Mouse (Mus musculus): ENCODE results near the gene Cdh13. TPM values are rescaled to one million over a fixed set of nuclear protein-coding genes. Genes with fewer than 3 reads are reported as not detected.

Cdh13 gene
- total RNA-seq, 4 experiments from 2014 or later, result 81.0 to 97.1 (median 86.4) TPM

DNA sequence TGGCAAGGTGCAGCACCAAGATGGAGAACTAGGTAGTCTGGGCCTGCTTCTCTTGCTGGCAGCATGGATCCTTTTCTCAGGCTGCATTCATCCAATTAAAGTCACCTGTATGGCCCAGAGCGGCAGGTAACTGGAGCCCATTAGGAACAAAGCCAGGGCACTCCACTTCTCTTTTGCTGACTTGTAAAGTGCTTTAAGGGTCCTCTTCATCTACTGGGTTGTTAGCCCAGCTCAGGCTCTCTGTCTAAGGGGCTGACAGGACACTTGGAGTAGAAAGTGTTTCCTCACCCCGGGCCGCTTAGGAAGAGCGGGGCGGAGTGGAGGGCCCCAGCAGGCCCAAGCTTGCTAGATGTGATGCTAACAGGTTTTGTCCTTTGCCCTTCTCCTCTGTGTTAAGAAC is 12.9 kb downstream of the Cdh13 start:
- no peak for DNase-seq (ENCODE audit: low spot score in 2 of 2)

DNA sequence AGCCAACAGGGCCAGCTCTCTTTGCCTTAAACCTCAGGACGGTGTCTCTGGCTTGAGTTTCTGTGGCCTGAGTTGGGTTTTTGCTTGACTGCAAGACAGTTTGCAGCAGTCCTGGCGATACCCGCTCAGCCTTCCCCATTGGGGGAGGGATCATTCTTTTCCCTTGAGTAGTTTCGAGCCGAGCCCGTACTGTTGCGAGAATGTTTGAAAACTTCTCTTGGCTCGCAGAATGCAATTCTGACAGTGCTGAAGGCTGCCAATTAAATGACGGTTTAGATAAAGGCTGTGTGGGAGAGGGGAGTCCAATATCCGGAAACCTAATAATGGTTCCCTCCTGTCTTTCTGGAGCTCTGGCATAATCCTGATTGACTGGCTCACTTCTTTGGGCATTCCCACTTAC is 23.4 kb downstream of the Cdh13 start:
- no peak for DNase-seq (ENCODE audit: low spot score in 2 of 2)

DNA sequence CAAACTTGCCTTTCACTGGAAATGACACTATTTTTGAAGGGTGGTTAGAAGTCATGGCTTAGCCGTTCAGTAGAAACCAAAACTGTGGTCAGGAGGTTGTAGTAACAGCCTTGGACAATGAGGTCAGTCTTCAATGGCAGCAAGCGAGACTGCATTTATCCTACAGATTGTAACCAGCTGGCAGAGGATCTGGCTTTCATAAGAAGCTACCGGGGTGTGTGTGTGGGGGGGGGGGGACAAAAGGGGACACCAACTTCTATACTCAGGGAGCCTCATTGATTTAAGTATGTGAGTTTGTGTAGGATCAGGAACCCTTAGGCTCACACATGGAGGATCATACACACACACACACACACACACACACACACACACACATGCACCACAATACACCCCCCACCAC is 25.6 kb downstream of the Cdh13 start:
- DNase-seq (ENCODE audit: low spot score in 2 of 2), result no peak

DNA sequence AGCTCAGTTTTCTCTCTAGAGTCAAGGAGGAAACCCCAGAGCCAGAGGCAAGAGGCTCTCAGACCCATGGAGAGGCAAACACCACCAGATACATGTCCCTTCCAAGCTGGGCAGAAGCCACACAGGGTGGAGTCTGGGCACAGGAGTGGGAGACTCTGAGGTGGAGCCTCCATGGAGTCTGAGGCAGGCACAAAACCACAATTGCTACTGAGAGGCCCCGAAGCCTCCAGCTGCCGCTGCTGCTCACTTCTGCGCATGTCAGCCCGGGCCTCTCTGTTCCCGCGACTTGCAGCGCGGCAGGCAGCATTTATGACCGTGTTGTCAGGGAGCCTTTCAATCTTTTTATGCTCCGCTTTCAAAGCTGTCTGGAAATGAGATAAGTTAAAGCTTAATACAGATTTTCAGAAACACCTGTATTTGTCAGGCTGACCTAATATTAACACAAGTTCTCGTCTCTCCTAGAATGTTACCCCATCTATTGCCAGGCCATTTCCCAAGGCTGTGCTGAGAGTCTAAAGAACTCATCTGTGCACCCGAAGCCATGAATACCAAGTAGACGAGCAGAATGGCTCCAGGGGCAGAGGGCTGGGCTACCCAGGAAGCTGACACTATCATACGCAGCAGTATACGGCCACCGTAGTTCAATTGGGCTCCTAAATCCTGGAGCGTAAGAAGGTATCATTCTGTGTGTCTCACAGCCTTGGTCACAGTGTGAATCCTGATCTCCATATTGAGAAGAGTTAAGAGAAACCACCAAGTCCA is 30.1 kb downstream of the Cdh13 start:
- no peak for DNase-seq (ENCODE audit: low spot score in 2 of 2)

DNA sequence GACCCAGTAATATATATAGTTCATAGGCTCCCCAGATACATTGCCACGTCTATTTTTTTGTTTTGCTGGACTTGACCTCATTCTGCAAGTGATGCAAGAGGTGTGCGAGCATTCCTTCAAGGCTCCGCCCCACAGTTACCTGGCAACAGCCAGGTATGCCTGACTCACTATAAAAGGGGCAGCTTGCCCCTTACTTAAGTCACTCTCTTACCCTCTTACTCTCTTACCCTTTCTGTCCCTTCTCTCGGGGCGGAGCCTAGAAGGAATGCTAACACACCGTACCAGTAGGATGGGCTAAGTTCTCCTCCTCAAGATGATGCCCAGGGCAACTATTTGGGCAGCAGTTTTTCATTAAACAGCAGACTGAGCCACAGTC is 30.6 kb downstream of the Cdh13 start:
- DNase-seq (ENCODE audit: low spot score in 2 of 2), result no peak

DNA sequence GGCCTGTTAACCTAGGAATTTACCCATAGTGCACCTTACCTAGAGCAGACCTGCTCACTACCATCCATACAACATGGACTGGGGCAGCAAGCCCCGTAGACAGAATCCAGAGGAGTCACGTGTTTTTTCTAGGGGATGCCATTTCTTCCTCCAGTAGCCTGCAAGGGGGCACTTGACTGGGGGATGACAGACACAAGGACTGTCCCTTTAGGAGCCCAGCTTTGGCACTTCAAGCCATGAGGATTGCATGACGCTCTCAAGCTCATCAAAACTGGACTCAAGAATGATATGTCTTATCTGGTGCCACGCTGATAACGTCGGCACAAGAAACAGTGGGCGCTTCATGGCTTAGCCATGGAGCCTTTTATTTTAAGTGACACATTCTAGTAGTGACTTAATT is 31.4 kb downstream of the Cdh13 start:
- no peak for DNase-seq (ENCODE audit: low spot score in 2 of 2)

DNA sequence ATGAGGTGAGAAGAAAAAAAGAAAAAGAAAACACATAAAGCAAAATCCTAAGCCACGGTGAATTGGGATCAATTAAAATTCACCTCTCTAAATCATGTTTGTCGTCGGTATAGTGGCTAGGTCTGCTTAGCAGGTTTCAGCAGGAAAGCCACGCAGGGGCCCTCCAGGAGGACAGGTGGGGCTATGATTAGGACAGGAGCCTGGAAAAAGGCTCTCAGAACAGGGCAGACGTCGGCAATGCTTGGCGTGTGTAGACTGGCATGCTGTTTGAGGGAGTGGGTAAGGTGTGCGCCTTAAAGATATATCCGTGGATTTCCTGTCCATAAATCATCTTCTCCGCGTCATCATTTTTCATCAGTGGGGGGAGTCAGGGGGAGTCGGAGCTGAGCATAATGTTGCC is 32.9 kb downstream of the Cdh13 start:
- DNase-seq (ENCODE audit: low spot score in 2 of 2), result no peak

DNA sequence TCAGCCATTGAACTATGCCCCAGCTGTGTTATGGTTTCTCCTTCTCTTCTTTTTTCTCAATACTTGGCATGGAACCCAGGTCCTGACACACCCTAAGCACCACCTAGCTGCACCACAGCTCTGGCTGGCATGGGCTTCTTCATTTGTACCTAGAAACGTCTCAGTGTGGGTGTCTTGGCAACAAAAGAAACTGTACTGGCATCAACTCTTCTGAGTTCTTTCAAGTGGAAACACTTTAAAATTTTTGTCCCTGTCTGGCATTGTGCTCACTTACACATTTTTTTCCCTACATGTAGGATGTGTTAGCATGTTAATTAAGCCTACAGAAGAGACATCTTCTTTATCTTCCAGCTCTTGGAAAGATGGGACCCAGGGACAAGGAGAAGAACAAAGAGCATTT is 37.0 kb downstream of the Cdh13 start:
- peak in 1 of 2 experiments; percentile 46 for DNase-seq (ENCODE audit: low spot score in 2 of 2)

DNA sequence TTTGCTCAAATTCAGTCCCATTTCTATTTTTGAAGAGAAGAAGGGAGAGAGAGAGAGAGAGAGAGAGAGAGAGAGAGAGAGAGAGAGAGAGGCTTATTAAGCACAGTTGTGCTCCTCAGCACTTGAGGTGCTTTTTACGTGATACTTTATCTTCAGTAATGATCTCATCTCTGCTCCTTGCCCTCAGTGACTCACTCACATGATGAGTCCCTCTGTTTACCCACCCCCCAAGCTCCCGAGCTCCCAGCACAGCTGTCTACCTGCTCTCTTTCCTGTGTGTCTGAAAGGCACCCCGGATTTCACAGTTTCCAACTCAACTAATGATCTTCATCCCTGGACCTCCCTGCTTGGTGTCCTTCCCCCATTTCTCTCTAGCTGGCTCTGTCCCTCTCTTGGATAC is 39.9 kb downstream of the Cdh13 start:
- DNase-seq (ENCODE audit: low spot score in 2 of 2), result no peak

DNA sequence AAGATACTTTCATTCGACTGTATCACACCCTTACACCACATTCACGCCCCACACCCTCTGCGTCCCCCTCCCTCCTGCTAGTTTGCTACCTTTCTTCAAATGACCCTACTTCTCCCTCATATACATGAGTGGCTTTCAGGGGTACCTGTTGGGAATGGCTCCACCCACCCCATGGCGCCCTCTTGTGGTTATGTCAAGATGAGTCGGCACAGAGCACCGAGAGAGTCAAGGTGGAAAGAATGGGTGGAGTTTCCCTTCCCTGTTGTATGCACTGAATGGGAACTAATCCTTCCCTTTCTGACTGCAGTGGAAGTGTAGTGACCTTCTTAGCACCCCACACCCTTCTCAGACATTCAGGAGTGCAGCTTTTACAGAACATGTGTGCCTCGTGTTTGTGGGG is 51.4 kb downstream of the Cdh13 start:
- no peak for DNase-seq (ENCODE audit: low spot score in 2 of 2)

DNA sequence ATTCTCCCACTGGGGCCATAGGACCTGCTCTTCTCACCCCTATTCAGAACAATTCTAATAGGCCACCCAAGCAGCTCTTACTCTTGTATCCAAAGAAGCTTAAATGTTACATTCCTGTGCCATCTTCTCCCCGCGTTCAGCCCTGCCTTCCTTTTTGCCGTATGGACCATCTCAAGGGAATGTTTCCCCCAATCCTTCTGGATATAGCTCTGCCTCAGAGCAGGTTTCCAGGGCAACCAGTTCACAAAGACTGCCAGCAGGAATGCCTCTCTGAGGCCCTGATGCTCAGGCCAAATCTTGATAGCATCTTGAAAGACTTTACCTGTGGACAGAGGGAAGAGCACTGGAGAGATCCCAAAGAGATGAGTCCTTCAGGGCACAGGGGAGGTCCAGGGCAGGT is 56.2 kb downstream of the Cdh13 start:
- no peak for DNase-seq (ENCODE audit: low spot score in 2 of 2)

DNA sequence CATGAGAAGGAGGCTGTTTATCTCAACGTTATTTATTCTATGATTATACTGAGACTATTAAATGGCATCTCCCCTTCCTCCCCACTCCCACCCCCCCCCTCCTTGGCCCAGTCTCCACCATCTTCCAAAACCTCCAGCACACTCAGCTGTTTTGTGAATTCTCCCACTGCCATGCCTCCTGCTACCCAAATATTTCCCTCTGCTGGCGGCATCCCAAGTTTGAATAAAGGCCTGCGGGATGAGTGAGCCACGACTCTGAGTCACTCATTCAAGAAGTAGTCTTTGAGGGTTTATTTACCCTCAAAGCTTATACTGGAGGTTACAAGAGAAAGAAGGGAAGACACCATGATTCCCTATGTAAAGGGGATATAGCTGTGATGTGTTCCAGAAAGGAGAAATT is 59.7 kb downstream of the Cdh13 start:
- DNase-seq (ENCODE audit: low spot score in 2 of 2), result no peak

DNA sequence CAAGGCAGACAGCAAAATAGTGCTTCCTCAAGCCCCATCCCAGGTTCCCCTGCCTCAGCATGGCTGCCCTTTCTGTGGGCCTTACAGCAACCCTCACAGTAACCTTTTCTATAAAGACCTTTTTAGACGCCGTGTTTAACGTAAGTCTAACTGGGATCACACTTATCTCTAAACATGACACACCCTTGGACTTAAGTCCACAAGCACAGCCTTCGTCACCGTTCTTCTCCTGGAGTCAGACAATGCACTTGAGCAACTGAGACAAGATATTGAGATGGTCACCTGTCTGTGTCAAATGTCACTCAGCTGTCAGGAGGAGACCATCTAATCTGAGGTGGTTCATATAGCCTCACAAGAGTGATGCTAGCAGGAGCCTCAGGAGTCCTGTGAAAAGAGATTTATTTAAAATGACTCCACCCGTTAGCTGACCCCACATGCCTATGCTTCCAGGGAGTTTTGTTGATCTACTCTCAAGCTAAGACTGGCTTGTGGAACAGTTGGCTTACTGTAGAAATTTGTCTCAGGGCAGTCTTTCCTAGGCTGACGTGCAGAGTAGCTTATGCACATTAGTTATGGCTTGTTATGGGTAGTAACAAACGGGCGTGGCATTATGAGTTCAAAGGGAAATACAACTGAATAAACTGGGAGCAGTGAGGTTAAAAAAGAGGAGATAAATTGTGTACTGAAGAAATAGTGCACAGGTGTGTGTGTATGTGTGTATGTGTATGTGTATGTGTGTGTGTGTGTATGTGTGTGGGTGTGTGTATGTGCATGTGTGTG is 65.4 kb downstream of the Cdh13 start:
- no peak for DNase-seq (ENCODE audit: low spot score in 2 of 2)

DNA sequence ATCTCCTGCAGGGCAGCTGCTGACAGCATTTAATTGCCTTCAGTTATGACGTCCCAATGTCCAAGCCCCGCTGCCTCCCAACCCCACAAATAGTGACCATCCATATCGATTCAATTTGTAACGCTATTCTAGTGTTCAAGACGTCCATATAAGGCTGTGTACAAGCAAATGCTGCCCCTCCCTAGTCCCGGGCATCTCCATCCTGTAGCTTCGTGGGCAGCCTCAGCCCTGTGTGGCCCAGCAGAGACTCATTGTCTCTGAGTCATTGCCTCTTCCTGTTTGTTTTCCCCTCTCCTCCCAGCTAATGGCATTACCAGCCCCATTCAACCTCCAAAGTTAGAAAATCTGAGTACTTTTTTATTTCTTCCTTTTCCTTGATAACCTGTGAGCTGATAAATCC is 66.6 kb downstream of the Cdh13 start:
- DNase-seq (ENCODE audit: low spot score in 2 of 2), result no peak

DNA sequence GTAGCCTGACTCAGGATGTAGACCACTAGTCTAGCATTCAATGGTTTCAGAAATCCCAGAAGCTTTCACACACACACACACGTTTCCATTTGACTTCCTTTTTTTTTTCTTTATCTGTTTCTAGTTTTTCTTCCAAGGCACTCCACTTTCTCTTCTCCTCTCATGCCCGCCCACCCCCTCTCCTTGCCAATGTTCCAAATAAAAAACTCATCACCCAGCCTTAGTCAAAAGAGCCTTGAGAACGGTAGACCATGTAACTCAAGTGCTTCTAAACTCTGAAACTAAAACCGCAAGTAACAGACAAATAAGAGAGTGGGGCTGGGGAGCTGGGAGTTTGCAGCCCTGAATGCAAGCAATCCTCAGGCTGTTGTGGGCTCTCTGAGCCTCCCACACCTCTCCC is 69.5 kb downstream of the Cdh13 start:
- peak in 1 of 2 experiments; percentile 24 for DNase-seq (ENCODE audit: low spot score in 2 of 2)

DNA sequence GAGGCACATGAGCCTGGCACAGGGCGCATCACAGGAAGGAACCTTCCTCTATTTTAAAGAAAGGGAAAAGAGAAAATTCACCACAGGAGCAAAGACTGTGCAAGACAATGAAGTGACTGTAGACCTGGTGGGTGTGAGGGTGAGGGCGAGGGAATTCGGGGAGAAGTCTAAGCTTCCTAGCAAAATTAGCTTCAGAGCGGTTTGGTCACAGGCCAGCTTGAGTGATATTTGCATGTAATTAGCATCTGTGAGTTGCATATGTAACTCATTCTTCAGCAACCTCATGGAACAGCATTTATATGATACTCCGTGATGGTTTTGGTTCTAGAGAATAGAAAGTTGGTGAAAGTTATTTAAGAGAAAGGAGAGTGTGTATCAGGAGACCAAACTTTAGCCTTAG is 73.5 kb downstream of the Cdh13 start:
- DNase-seq (ENCODE audit: low spot score in 2 of 2), result no peak

DNA sequence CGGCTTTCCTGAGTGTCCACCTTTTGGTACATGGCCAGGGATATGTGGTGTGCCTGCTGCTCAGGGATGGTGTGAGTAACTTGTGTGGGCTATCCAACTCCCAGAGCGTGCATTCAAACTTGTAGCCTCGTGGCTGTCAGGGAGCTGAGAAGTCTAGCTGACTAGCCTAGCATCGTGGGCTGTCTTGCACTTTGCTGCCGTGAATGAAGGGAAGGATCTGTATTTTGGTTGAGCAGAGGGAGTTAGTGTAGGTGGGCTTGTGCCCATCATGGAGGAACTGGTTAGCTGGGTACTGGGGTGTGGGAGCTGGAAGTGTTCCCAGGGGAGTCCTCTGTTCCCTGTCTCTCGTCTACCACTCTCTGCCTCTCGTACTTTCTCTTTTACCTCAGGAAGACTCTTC is 74.1 kb downstream of the Cdh13 start:
- DNase-seq (ENCODE audit: low spot score in 2 of 2), result peak in 1 of 2 experiments; percentile 64

DNA sequence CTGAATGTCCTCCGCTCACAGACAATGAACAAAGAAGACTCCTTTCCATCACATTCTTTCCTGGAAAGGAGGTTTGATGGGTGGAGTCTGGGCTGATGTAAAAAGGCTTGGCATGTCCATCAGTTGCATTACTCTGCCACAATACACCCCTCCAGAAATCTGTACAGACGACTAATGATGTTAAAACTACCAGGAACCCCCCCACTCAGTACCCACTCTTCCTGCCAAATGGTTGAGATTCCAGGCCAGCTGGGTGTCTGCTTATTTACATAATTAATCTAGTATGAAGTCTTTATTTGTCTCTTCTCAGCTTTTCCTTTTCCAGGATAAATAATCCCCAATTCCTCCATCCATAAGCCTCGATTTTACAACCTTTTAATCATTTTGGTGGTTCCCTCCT is 80.2 kb downstream of the Cdh13 start:
- DNase-seq (ENCODE audit: low spot score in 2 of 2), result no peak

DNA sequence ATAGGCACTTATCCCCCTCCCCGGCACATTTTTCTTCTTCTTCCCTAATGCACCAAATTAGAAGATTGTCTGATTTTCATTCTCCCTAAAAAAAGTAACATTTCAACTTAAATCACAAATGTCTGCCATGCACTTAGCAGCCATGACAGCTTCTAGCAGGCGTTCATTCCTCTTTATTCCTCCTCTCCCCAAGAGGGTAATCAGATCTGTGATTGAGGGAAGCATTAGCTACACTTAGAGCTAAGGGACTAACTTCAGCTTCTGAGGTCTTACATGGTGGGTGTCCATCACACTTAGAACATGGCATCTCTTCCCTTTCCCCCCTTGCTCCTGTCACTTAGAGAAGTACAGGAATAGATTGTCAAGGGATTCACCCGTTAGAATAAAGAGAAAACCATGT is 89.6 kb downstream of the Cdh13 start:
- no peak for DNase-seq (ENCODE audit: low spot score in 2 of 2)

DNA sequence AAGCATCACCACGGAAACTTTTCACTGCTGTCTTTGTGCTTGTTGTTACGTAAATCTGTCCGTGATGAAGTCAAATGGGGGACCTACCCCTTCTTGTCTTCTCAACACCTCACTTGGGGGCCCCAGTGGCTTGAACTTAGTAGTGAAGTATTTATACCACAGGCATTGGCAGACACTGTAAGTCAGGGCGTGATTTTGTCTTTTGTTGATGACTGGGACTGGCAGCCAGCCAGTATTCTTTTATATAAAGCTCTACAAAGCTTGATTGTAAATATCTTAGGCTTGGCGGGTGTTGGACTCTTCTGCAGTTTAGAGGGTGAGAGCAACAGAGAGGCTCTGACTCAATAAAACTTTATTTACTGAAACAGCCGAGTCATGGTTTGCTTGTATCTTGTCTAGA is 91.2 kb downstream of the Cdh13 start:
- peak in 1 of 2 experiments; percentile 23 for DNase-seq (ENCODE audit: low spot score in 2 of 2)

DNA sequence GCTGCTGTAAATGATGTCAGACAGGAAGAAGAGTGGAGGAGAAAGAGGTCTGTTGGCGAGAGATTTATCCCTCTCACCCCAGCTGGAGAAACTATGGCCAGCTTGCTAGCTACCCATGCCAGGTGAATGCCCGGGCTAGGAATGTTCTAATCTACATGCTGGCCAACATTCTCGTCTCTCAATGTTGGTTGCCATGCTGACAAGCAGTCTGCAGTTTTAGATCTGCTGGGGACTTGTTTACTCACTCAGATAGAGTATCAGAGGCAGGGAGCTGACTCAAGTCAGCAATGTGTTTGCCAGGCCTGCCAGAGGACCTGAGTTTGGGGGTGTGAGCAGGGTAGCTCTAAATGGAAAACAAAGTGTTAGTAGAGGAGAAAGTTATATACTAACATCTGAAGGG is 93.3 kb downstream of the Cdh13 start:
- DNase-seq (ENCODE audit: low spot score in 2 of 2), result peak in 1 of 2 experiments; percentile 11

DNA sequence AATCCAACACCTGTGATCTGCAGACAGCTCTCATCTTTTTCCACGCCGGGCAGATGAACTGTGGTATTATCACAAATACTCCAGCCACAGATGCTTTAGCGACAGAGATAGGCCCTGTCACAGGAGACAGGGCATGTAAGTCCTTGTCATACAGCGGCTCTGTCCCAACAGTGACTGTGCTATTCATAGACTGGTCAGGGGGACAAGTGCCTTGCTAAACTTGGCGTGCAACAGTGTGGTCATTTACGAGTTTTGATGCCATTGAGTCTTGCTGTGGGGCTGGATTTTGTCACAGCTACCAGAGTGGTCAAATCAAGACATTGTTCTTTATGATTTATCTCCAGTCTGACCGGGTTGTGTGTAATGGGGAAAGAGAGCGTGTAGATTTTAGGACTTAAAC is 95.5 kb downstream of the Cdh13 start:
- DNase-seq (ENCODE audit: low spot score in 2 of 2), result no peak

DNA sequence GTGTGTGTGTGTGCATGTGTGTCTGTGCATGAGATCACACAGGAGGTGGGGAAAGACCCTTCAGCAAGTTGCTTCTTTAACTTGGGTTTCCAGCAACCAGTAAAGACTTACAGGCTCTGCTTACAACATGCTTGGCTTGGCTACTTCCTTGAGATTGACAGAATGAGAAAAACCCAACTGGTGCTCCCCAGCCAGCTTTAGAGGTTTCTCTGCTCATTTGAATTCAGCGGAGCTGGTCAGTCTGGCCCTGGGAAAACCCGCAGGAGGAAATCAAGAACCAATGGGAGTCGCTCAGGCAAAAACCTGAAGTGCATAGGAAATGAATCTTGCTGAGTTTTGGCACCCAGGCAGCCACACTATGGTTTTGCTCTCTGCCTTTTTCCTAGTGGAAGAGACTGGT is 96.1 kb downstream of the Cdh13 start:
- peak in 1 of 2 experiments; percentile 34 for DNase-seq (ENCODE audit: low spot score in 2 of 2)
